Mouse (Mus musculus): ENCODE measurements at regions not wholly inside any gene's neighbourhood (a gene's known extent, or its start where the extent isn't known, plus 50 kb on each side); places are given as distances from the start of the nearest gene placed in this dataset.

DNA sequence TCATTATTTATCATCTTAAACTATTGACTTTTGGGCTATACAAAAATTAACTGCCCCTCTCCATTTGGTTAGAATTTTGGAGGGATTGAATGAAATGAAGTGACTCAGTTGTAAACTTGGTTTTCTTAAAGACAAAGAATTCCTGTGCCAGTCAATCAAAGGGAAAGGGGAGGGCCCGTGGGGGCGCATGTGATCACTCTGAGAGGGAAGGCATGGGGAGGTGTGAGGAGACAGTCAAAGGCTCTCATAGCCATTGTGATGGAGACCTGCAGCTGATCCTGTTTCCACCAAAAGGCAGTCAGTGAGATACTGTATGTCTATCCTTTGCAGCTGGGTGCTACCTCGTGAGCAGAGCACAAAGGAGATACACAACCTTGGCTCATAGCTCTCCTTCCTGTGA, 156.6 kb upstream of the Slc24a2 start:
- TF ChIP-seq CTCF (IDR thresholded peaks at IDR 0.05; ENCODE audit: low read depth, low read length) (no peak), POLR2A (IDR thresholded peaks at IDR 0.05; ENCODE audit: extremely low read depth, insufficient read depth, low read length) (no peak)

Data from liver, adult 2 months (tissue).